Comparison of ENCODE assay signal across 8 mouse cellular contexts in the genomic region with DNA sequence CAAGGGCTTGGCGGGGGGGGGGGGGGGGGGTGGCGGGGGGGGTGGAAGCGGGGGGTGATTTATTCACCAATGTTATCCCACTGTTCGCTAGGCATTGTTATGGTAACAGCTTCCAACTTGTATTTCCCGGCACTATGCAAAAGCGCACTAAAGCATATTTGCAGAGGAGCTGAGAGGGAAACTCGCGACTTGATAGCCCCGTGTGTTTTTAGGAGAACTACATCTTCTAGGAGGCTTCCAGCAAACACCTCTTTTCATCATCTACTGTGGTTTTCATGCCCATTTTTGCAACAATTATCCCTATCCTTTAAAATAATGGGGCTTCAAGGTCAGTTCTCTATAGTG. TPM values are rescaled to one million over a fixed set of nuclear protein-coding genes. Genes with fewer than 3 reads are reported as not detected.
DNase-seq lines count a peak whose midpoint lies in the region; ATAC-seq and TF ChIP-seq lines count a peak whose summit lies in the region.

No protein-coding gene starts in this region.

- H3K4me2 ChIP-seq in kidney, postnatal 0 days (ENCODE audit: low read length) = peak overlapping the region; percentile 74
- H3K4me2 ChIP-seq in midbrain, embryonic 14.5 days (ENCODE audit: low read length) = peak overlapping the region; percentile 64

- H3K4me3 ChIP-seq in kidney, postnatal 0 days (replicated peaks; ENCODE audit: low read depth, low read length) = peak overlapping the region; percentile 80
- H3K4me3 ChIP-seq in bone marrow, adult 2 months (replicated peaks; ENCODE audit: control insufficient read depth, low read depth, low read length) = peak overlapping the region; percentile 73
- peak overlapping the region; percentile 80 for H3K4me3 ChIP-seq in hindbrain, embryonic 10.5 days
- H3K4me3 ChIP-seq in midbrain, embryonic 14.5 days (replicated peaks; ENCODE audit: low read depth, low read length) = peak overlapping the region; percentile 57

- H3K27ac ChIP-seq in kidney, postnatal 0 days = no peak overlapping the region
- H3K27ac ChIP-seq in bone marrow, adult 2 months (ENCODE audit: control insufficient read depth, insufficient read depth, low read depth, low read length, poor library complexity) = no peak overlapping the region
- H3K27ac ChIP-seq in hindbrain, embryonic 10.5 days = peak overlapping the region; percentile 88
- H3K27ac ChIP-seq in midbrain, embryonic 14.5 days (replicated peaks; ENCODE audit: low read depth, low read length) = peak overlapping the region; percentile 78

- no peaks in the 10 kb centered on the region for H3K36me3 ChIP-seq in kidney, postnatal 0 days (ENCODE audit: insufficient read depth, low read length)
- H3K36me3 ChIP-seq in hindbrain, embryonic 10.5 days = peaks cover 11% of the 10 kb centered on the region
- H3K36me3 ChIP-seq in midbrain, embryonic 14.5 days (ENCODE audit: control insufficient read depth, insufficient read depth, low read length) = peaks cover 9% of the 10 kb centered on the region; the same call in 1 of the 2 replicates

- 0 out of 2 replicates have a peak, but pooled peaks cover 4% of the 10 kb centered on the region for H3K4me1 ChIP-seq in kidney, postnatal 0 days (replicated peaks; ENCODE audit: insufficient read depth, low read length)
- no peaks in the 10 kb centered on the region; the same call in 1 of the 2 replicates for H3K4me1 ChIP-seq in bone marrow, adult 2 months (ENCODE audit: control insufficient read depth, insufficient read depth, low read length)
- H3K4me1 ChIP-seq in hindbrain, embryonic 10.5 days (replicated peaks) = peaks cover 10% of the 10 kb centered on the region
- H3K4me1 ChIP-seq in midbrain, embryonic 14.5 days (ENCODE audit: control insufficient read depth, insufficient read depth, low read length) = peaks cover 9% of the 10 kb centered on the region

- no peak for TF ChIP-seq CTCF in kidney, postnatal 0 days (IDR thresholded peaks at IDR 0.05; ENCODE audit: low read depth)
- TF ChIP-seq CTCF in bone marrow, adult 2 months (IDR thresholded peaks at IDR 0.05; ENCODE audit: control insufficient read depth, insufficient read depth, low read length) = no peak

- no peak for ATAC-seq in kidney, postnatal 0 days (replicated peaks; ENCODE audit: low FRiP score, low read depth)
- ATAC-seq in midbrain, embryonic 14.5 days (ENCODE audit: low FRiP score, low TSS enrichment) = no peak; the same call in 1 of the 2 replicates

- peak; percentile 50 for DNase-seq in kidney, postnatal 0 days (ENCODE audit: low spot score)
- no peak for DNase-seq in kidney, adult 8-10 months
- no peak for DNase-seq in hindbrain, embryonic 10.5 days (ENCODE audit: low spot score)
- peak; percentile 64 for DNase-seq in midbrain, embryonic 14.5 days
- no peak for DNase-seq in B cell, adult 2 months
- no peak for DNase-seq in gastrocnemius, postnatal 25 days
- no peak for DNase-seq in frontal cortex, postnatal 25 days (ENCODE audit: low spot score in 2 of 2)

- no peaks in the 10 kb centered on the region for H3K27me3 ChIP-seq in kidney, postnatal 0 days (ENCODE audit: insufficient read depth, low read length)
- H3K27me3 ChIP-seq in hindbrain, embryonic 10.5 days (ENCODE audit: insufficient read depth, poor library complexity, severe bottlenecking) = no peaks in the 10 kb centered on the region
- no peaks in the 10 kb centered on the region for H3K27me3 ChIP-seq in midbrain, embryonic 14.5 days (ENCODE audit: control insufficient read depth, insufficient read depth, low read length)

- TF ChIP-seq POLR2A in bone marrow, adult 2 months (IDR thresholded peaks at IDR 0.05; ENCODE audit: borderline replicate concordance, control insufficient read depth, low read depth, low read length) = no peak

- H3K9me3 ChIP-seq in kidney, postnatal 0 days (replicated peaks; ENCODE audit: low read length) = no peaks in the 10 kb centered on the region
- no peaks in the 10 kb centered on the region for H3K9me3 ChIP-seq in hindbrain, embryonic 10.5 days
- no peaks in the 10 kb centered on the region for H3K9me3 ChIP-seq in midbrain, embryonic 14.5 days (ENCODE audit: control insufficient read depth, low read length)

- H3K9ac ChIP-seq in kidney, postnatal 0 days (ENCODE audit: low read depth, low read length) = peak overlapping the region; percentile 37; the same call in 1 of the 2 replicates
- peak overlapping the region; percentile 60 for H3K9ac ChIP-seq in midbrain, embryonic 14.5 days (replicated peaks; ENCODE audit: low read length)

- 0% methylated on average over 6 of the region's 9 CpGs for WGBS in kidney, postnatal 0 days
- under 1% methylated on average over 6 of the region's 9 CpGs for WGBS in bone marrow, adult 2 months
- WGBS in hindbrain, embryonic 10.5 days = under 1% methylated on average over 6 of the region's 9 CpGs
- WGBS in midbrain, embryonic 14.5 days = under 1% methylated on average over 8 of the region's 9 CpGs

RNA-seq across cellular contexts. Expression of a gene that starts 0.6 kb away (rescaled TPM):
- 14.3 and 15.4 TPM in 2 replicates for polyA plus RNA-seq in kidney, postnatal 0 days (2015; fragmentation: Nextera tagmentation; extraction: Ambion mirVana)
- polyA plus RNA-seq in bone marrow, adult 2 months (2011; ENCODE audit: insufficient read depth, insufficient read length, low replicate concordance, missing spikeins) = 14.5 and 17.8 TPM in 2 replicates
- polyA plus RNA-seq in hindbrain, embryonic 10.5 days (2016; fragmentation: Nextera tagmentation; extraction: Ambion mirVana) = 14.5 and 20.2 TPM in 2 replicates
- 22.7 and 29.1 TPM in 2 replicates for polyA plus RNA-seq in midbrain, embryonic 14.5 days (2014; fragmentation: Nextera tagmentation; extraction: Ambion mirVana)
- total RNA-seq in gastrocnemius, postnatal 25 days (2021) = 1 to 10 TPM; 3.2 to 5.0 TPM

RNA-seq across cellular contexts. Expression of a gene that starts 23.1 kb away (rescaled TPM):
- 10.8 and 11.6 TPM in 2 replicates for polyA plus RNA-seq in kidney, postnatal 0 days (2015; fragmentation: Nextera tagmentation; extraction: Ambion mirVana)
- polyA plus RNA-seq in bone marrow, adult 2 months (2011; ENCODE audit: insufficient read depth, insufficient read length, low replicate concordance, missing spikeins) = 12.8 and 19.1 TPM in 2 replicates
- polyA plus RNA-seq in hindbrain, embryonic 10.5 days (2016; fragmentation: Nextera tagmentation; extraction: Ambion mirVana) = 10.5 and 10.7 TPM in 2 replicates
- polyA plus RNA-seq in midbrain, embryonic 14.5 days (2014; fragmentation: Nextera tagmentation; extraction: Ambion mirVana) = 11.1 and 14.3 TPM in 2 replicates
- 1 to 10 TPM; 3.9 to 4.7 TPM for total RNA-seq in gastrocnemius, postnatal 25 days (2021)

Comparison
In these comparisons a context has a peak if more than half of its experiments do, and no peak if none do; other contexts are left out.
1. DNase-seq: peak in kidney, postnatal 0 days (single experiment) and midbrain, embryonic 14.5 days (single experiment); none in kidney, adult 8-10 months (0 of 2), hindbrain, embryonic 10.5 days (single experiment), B cell, adult 2 months (0 of 2), gastrocnemius, postnatal 25 days (single experiment) and frontal cortex, postnatal 25 days (0 of 2).
2. H3K27ac ChIP-seq: peak in hindbrain, embryonic 10.5 days (single experiment) and midbrain, embryonic 14.5 days (single experiment); none in kidney, postnatal 0 days (single experiment) and bone marrow, adult 2 months (single experiment).
3. Peak in every context shown above with its lines, with median percentiles within 50 percentile points of each other: H3K4me3 ChIP-seq.